Mouse (Mus musculus) brain, adult 2 months (tissue): ENCODE data around the gene Rpl19.

Source experiments
- DNase-seq: peaks from one replicate; pipeline ENCODE4 v3.0.0; 2011; ENCODE audit warnings: low read depth, low spot score

The Rpl19 gene

DNA sequence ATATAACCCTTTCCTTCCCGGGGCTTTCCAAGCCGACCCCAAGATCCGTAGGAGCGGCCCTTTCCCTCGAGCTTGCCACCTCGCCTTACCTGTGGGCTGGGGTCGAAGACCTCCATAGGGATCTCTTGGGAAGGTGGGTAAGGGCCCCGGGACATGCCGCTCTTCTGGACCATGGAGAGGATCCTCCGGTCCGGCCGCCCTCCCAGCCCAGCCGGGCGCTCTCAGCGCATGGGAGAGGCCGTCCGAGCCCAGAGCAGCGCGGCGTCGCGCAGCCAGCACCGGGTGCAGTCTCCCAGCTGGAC, 4.3 kb upstream of the Rpl19 start:
- DNase-seq, result no peak

GRCm38 (mm10) chr11:98022555-98023371, 3.7 kb upstream of the Rpl19 start, which contains the start of gene Cacnb1:
TSS of gene Cacnb1 (minus strand) at chr11:98023034.
- peak; percentile 80 for DNase-seq

- no peak for DNase-seq
Observed at GRCm38 (mm10) chr11:98024516-98024915, 2.0 kb upstream of the Rpl19 start.

DNA sequence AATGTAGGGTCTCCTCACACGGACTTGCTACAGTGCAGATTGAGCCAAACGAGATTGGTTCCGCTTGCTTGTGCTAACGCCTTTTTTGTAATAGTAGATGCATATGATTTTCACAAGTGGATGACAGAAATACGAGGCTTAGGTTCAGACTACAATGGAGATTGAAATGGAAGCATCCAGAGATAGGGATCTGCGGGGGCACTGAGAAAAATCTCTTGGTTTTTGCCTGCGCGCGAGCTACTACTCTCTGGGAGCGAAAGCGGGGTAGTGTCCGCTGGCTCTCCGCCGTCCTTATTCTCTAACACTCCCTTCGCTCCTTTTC, 301 bp upstream of the Rpl19 start:
- DNase-seq, result no peak

GRCm38 (mm10) chr11:98027297-98027688, 783 bp downstream of the Rpl19 start:
- no peak for DNase-seq

DNA sequence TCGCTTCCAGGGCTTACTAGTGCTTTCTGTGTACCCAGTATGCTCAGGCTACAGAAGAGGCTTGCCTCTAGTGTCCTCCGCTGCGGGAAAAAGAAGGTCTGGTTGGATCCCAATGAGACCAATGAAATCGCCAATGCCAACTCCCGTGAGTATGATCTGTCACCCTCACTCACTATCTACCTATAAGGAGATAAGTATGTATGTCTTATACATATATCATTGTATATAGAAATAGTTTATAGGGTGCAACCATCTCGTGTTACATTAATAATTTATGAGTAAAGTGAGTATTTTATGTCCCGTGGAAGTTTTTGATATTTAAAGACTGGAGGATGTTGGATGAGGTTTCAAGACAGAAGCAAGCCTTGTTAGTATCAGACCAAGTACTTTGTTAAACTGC, 1.3 kb downstream of the Rpl19 start:
- DNase-seq, result no peak

DNA sequence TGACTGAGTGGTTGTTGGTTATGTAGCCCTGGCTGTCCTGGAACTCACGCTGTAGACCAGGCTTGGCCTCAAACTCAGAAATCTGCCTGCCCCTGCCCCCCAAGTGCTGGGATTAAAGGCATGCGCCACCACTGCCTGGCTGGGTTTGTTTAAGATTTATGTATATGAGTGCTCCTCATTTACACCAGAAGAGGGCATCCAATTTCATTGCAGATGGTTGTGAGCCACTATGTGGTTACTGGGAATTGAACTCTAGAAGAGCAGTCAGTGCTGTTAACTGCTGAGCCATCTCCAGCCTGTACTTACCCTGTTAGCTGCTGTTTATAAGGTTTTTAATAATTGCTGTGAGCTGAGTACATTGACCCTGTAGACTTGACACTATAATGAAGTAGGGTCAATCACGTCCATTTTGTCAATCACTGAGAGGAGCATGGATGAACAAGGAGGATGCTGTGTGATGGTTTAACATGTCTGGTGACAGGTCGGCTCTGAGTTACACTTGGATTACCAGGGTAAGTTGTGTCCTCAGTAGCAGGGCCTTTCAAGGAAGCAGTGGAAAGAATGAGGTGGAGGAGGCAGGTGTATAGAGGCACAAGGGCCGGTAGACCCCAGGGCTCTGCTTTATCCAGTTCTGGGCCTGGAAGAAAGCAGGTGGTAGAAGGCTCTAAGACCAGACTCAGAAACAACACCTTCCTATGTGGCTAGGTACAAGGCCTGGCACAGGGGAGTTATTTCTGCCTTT, 4.4 kb downstream of the Rpl19 start:
- DNase-seq, result peak; percentile 44

- peak; percentile 88 for DNase-seq
Observed at GRCm38 (mm10) chr11:98031443-98031770, 4.9 kb downstream of the Rpl19 start.

- DNase-seq, result peak; percentile 75
Observed at GRCm38 (mm10) chr11:98034061-98034460, 7.6 kb downstream of the Rpl19 start.

- peak; percentile 63 for DNase-seq
Observed at GRCm38 (mm10) chr11:98034840-98035239, 8.3 kb downstream of the Rpl19 start.

- DNase-seq, result peak; percentile 84
Observed at GRCm38 (mm10) chr11:98035977-98036377, 9.5 kb downstream of the Rpl19 start.

GRCm38 (mm10) chr11:98037871-98038270, 11.4 kb downstream of the Rpl19 start:
- DNase-seq, result peak; percentile 92

GRCm38 (mm10) chr11:98040975-98041374, 14.5 kb downstream of the Rpl19 start:
- DNase-seq, result no peak

DNA sequence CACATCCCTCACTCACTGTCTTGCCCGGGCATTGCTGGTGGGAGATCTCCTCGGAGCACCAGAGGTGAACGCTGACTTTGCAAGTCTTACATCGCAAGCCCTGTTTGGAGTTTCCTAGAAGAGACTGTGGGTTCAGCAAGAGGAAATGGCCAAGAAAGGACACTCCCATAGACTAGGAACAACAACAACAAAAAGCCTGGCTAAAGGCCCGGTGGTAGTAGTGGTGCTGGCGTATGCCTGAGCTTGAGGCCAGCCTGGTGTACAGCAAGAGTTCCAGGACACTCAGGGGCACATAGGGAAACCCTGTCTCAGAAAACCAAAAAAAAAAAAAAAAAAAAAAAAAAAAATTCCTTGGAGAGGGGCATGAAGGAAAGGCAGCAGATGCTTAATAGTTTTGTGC, 16.2 kb downstream of the Rpl19 start:
- no peak for DNase-seq

DNA sequence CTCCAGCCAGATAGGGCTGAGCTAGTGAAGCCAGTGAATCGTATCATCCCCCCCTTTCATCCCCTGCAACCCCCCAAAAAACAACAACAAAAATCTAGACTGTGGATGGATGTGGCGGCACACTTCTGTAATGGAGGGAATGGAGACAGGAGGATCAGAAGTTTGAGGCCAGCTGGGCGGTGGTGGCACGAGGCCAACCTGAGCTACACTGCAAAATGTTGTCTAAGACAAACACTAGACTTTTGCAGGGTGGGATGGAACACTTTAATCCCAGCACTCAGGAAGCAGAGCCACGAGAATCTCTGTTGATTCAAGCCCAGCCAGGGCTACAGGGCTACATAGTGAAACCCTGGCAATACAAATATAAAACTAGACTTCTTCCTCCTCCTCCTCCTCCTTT, 17.6 kb downstream of the Rpl19 start:
- no peak for DNase-seq

DNA sequence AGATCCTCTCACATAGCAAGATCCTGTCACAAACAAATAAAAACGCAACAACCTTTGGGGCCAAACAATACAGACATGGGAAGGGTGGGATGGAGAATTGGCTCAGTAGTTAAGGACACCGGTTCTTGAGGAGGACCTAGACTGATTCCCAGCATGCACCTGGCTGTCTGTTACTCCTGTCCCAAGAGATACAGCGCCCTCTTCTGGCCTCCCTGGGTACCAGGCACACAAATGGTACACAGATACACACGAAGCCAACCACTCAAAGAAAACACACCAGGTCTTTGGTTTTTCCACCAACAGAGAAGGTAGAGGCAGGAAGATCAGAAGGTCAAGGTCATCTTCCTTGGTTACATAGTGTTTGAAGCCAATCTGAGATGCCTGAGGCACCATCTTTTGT, 19.1 kb downstream of the Rpl19 start:
- no peak for DNase-seq

GRCm38 (mm10) chr11:98046466-98046865, 20.0 kb downstream of the Rpl19 start:
- DNase-seq, result no peak

DNA sequence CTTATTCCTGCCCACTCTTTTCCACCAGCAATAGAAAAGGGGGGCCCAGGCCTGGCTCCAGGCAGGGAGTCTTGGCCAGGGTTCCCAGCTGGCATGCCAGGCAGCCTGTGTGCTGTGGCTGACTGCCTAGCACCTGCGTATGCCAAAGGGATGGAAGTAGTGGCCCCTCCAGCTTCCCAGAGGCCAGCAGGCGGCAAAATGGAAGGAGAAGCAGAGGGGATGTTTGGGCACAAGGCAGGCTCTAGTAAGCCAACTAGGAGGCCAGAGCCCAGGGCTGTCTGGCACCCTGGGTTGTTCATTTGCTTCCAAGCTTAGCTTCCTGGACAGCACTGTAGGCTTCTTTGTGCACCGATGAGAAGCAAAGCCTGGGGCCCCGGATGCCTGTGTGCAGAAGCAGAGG, 21.2 kb downstream of the Rpl19 start:
- peak; percentile 91 for DNase-seq

GRCm38 (mm10) chr11:98049672-98050519, 23.4 kb downstream of the Rpl19 start:
- peak; percentile 71 for DNase-seq

GRCm38 (mm10) chr11:98050520-98050815, 24.0 kb downstream of the Rpl19 start:
- DNase-seq, result no peak

DNA sequence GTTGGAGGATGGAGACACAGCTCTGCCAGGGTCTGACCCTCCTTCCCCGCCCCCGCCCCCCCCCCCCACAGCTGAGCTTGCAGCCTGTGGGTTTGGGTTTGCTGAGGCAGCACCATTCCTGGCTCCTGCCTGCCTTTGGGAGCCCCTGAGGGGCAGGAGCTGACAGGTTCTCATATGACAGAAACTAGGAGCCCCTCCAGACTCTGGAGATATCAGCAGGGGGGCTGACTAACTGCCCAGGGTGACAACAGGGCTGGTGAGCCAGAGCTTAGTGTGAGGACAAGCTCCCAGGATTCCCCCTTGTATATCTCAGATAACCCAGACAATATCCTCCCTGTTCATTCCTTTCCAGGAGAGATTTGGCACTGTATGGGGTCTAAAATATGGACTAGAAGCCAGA, 24.4 kb downstream of the Rpl19 start:
- DNase-seq, result no peak

DNA sequence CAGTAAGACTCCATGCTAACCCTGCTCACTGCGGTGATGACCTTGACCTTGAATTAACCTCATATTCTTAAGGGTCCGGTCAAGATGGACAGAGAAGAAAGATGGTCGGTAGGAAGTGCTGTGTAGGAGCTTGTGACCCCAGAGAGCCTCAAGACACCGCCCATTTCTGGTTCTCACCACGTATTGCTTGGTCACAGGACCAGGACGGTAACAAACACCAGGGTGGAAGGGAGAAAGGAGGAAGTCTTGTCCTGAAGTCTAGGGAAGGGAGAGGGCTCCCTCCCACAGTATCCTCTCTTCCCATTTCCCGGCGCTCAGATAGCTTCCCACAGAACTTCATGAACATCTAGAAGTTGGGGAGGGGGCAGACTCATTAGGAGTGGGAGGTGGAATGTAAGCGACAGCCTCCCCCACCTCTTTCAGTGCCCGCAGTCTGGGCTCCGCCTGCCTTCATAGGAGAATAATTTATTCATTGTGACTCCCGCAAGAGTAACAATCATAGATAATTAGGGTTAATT, 25.2 kb downstream of the Rpl19 start:
- peak; percentile 53 for DNase-seq
